Mouse (Mus musculus) limb, embryonic 14.5 days (tissue): ENCODE results near the gene Ubl7. TPM values are rescaled to one million over a fixed set of nuclear protein-coding genes. Genes with fewer than 3 reads are reported as not detected.

ENCODE experiments used
- ATAC-seq: fragments of 200-750 bp; cut with Nextera tagmentation; 2 replicates; pipeline ENCODE4 v1.8.0; 2017; ENCODE audit warnings: low read depth, moderate number of reproducible peaks, moderate TSS enrichment; ENCODE audit not compliant: low FRiP score
- DNase-seq: peaks from one replicate; pipeline ENCODE4 v3.0.0-alpha.2; 2015; ENCODE audit warnings: low spot score
- H3K27ac ChIP-seq: fragments of 300-500 bp; sonication (generic); replicated peaks from 2 replicates; pipeline ENCODE4 v1.5.1; 2014; ENCODE audit warnings: low read depth, mild to moderate bottlenecking, low read length, moderate library complexity, mixed read lengths
- H3K27me3 ChIP-seq: fragments of 300-500 bp; sonication (generic); 2 replicates; pipeline ENCODE4 v1.6.1; 2014; ENCODE audit warnings: low read length, mixed read lengths; ENCODE audit not compliant: control insufficient read depth, insufficient read depth
- H3K36me3 ChIP-seq: fragments of 300-500 bp; sonication (generic); 2 replicates; pipeline ENCODE4 v1.6.1; 2014; ENCODE audit warnings: mild to moderate bottlenecking, low read length, moderate library complexity, mixed read lengths; ENCODE audit not compliant: control insufficient read depth, insufficient read depth
- H3K4me1 ChIP-seq: fragments of 300-500 bp; sonication (generic); 2 replicates; pipeline ENCODE4 v1.6.1; 2014; ENCODE audit warnings: antibody characterized with exemption, low read length, mixed read lengths; ENCODE audit not compliant: control insufficient read depth, insufficient read depth
- H3K4me2 ChIP-seq: fragments of 300-500 bp; sonication (generic); replicated peaks from 2 replicates; pipeline ENCODE4 v1.6.1; 2014; ENCODE audit warnings: low read depth, mild to moderate bottlenecking, low read length, moderate library complexity; ENCODE audit not compliant: severe bottlenecking
- H3K4me3 ChIP-seq: fragments of 300-500 bp; sonication (generic); replicated peaks from 2 replicates; pipeline ENCODE4 v1.5.1; 2014; ENCODE audit warnings: low read length
- H3K9ac ChIP-seq: fragments of 300-500 bp; sonication (generic); 2 replicates; pipeline ENCODE4 v1.6.1; 2014; ENCODE audit warnings: mild to moderate bottlenecking, low read depth, low read length, moderate library complexity; ENCODE audit not compliant: severe bottlenecking
- H3K9me3 ChIP-seq: fragments of 300-500 bp; sonication (generic); 2 replicates; pipeline ENCODE4 v1.6.1; 2016; ENCODE audit warnings: low read length; ENCODE audit not compliant: control insufficient read depth
- POLR2A ChIP-seq: fragments of 200-500 bp; IDR thresholded peaks from 2 replicates; pipeline ENCODE4 v1.8.0; 2012; ENCODE audit warnings: inconsistent platforms, mild to moderate bottlenecking, moderate library complexity, borderline replicate concordance; ENCODE audit not compliant: insufficient read depth, insufficient read length; ENCODE audit errors: extremely low read depth
- WGBS: fragments of 180-500 bp; shearing (Covaris S2); extraction: QIAGEN DNeasy Blood & Tissue Kit; methylation state at CpG from one replicate; pipeline ENCODE4 v1.1.7; 2014; 5-methylcytosine and 5-hydroxymethylcytosine counted together
- polyA plus RNA-seq, 2 experiments: library from polyadenylated mRNA; depleted of rRNA in 1 of 2; stranded (reverse) in 1 of 2; unstranded in 1 of 2; fragments of >200 nt; fragmentation: Nextera tagmentation in 1 of 2; extraction: Ambion mirVana in 1 of 2; gene quantifications; 2 replicates each; pipeline versions ENCODE4 v1.2.1 to v1.2.3; 2012 to 2014

Gene Ubl7
- polyA plus RNA-seq, 2 experiments = 76.7 to 99.0 TPM

DNA sequence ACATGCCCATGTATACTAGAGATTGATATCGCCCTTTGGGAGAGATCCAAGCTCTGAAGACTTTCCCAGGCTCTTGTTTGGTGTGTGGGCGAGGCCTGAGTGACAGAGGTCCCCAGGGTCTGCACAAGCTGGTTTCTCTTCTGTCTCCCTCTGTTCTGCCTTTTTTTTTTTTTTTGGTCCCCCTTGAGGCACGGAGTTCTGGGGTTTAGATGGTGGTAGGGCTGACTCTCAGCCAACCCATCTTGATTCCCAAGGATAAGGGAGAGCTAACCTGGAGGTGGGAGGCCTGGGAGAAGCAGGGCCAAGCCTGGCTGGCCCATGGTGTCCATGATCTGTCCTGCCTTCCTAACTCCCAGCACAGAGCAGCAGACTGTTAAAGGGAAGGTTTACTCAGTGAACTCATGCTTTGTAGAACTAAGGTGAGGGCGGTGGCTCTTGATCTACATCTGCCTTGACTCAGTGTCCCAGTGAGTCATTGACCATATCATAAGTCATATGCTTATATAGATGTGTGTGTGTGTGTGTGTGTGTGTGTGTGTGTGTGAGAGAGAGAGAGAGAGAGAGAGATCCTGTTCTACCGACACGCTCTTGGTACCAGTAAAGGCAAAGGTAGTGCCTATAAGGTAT, 62.8 kb downstream of the Ubl7 start:
- Histone ChIP-seq H3K36me3 (no peaks in the 10 kb centered on the region), H3K9ac (no peak overlapping the region), H3K27me3 (no peaks in the 10 kb centered on the region), H3K4me3 (no peak overlapping the region), H3K27ac (no peak overlapping the region), H3K9me3 (no peaks in the 10 kb centered on the region), H3K4me1 (peaks cover 21% of the 10 kb centered on the region), H3K4me2 (no peak overlapping the region)
- no peak for TF ChIP-seq POLR2A
- ATAC-seq = no peak
- WGBS = 83% methylated on average over 6 of the region's 6 CpGs
- DNase-seq = no peak

DNA sequence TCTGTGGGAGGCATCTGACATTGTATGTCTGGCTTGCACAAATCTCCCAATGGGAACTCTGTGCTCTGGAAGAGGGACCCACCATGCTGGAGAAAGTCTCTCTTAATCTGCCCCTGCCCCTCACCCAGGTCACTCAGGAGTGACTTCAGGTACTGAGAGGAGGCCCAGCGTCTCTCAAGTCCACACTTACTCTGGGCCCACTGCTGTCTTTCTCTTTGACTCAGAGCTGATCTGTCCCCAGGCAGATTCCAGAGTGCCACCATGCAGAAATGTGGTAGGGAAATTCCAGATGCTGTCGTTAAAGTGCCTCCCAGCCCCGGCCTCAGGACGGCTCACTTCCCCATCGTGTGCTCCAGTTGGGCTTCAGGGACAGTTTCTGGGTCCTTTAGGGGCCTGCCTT, 63.4 kb downstream of the Ubl7 start:
- WGBS = 23% methylated on average over 5 of the region's 5 CpGs
- ATAC-seq = no peak
- no peaks in the 10 kb centered on the region for H3K9me3 ChIP-seq
- no peak for TF ChIP-seq POLR2A
- no peak overlapping the region for H3K4me2 ChIP-seq
- no peak overlapping the region for H3K27ac ChIP-seq
- H3K27me3 ChIP-seq = no peaks in the 10 kb centered on the region
- DNase-seq = no peak
- H3K4me3 ChIP-seq = no peak overlapping the region
- H3K4me1 ChIP-seq = peaks cover 21% of the 10 kb centered on the region
- no peaks in the 10 kb centered on the region for H3K36me3 ChIP-seq
- no peak overlapping the region for H3K9ac ChIP-seq

GRCm38 (mm10) chr9:57975200-57975821, 64.5 kb downstream of the Ubl7 start:
- no peaks in the 10 kb centered on the region for H3K36me3 ChIP-seq
- no peak for TF ChIP-seq POLR2A
- no peak overlapping the region for H3K9ac ChIP-seq
- H3K27me3 ChIP-seq = no peaks in the 10 kb centered on the region
- no peak overlapping the region for H3K4me3 ChIP-seq
- DNase-seq = no peak
- H3K4me2 ChIP-seq = no peak overlapping the region
- WGBS = 68% methylated on average over 5 of the region's 5 CpGs
- peaks cover 21% of the 10 kb centered on the region for H3K4me1 ChIP-seq
- H3K27ac ChIP-seq = no peak overlapping the region
- no peaks in the 10 kb centered on the region for H3K9me3 ChIP-seq
- ATAC-seq = no peak

DNA sequence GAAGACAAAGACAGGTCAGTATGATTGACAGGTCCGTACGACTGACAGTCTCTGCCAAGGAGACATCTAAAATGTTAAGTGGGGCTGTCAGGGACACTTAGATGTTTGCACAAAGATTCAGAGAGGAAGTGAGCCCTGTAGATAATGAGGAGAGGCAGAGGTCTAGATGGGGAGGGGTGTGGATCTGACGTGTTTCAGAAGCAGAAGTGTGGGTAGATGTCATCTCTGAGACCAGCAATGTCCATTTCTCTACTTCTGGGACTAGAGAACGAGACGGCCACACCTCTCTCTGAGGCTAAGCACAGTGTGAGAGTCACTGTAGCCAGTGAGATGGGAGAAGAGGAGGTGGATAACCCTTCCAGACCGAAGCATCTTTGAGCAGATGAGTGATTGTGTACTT, 67.2 kb downstream of the Ubl7 start:
- Histone ChIP-seq H3K36me3 (no peaks in the 10 kb centered on the region), H3K4me2 (no peak overlapping the region), H3K4me3 (no peak overlapping the region), H3K27me3 (no peaks in the 10 kb centered on the region), H3K27ac (no peak overlapping the region), H3K9ac (no peak overlapping the region), H3K4me1 (peaks cover 7% of the 10 kb centered on the region), H3K9me3 (no peaks in the 10 kb centered on the region)
- DNase-seq = no peak
- ATAC-seq = no peak
- TF ChIP-seq POLR2A = no peak
- WGBS = 78% methylated on average over 6 of the region's 6 CpGs

DNA sequence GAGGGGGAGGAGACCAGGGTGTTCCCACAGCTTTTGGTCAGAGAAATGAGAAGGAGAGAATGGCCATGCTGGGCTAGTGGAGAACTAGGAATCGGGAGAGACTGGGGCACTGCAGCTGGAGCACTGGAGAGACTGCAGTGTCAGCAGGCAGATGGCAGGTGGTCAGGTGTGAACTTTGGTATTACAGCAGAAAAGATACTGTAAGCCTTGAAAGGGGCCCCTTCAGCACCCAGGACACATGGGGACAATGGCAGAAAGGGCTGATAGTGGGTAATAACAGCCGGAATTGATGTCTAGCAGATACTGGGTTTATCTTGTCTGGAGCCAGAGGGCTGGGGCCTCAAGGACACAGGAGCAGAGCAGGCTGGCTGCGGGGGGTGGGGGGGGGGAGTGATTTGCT, 68.1 kb downstream of the Ubl7 start:
- DNase-seq (no peak), ATAC-seq (no peak)
- 55% methylated on average over 3 of the region's 3 CpGs for WGBS
- Histone ChIP-seq H3K4me3 (no peak overlapping the region), H3K36me3 (no peaks in the 10 kb centered on the region), H3K4me2 (no peak overlapping the region), H3K4me1 (no peaks in the 10 kb centered on the region), H3K9ac (no peak overlapping the region), H3K27me3 (no peaks in the 10 kb centered on the region), H3K27ac (no peak overlapping the region), H3K9me3 (no peaks in the 10 kb centered on the region)
- TF ChIP-seq POLR2A = no peak

Other genes starting within 250 kb of the Ubl7 start
- not detected in 2 replicates for gene Cyp1a2, start 227.3 kb upstream of the Ubl7 start, polyA plus RNA-seq (2012; rRNA removed)
- gene Cyp1a2, start 227.3 kb upstream of the Ubl7 start, polyA plus RNA-seq (2014; fragmentation: Nextera tagmentation; extraction: Ambion mirVana) = not detected in 2 replicates
- gene Cyp1a1, start 223.1 kb upstream of the Ubl7 start, polyA plus RNA-seq (2012; rRNA removed) = 0.03 and 0.04 TPM in 2 replicates
- gene Cyp1a1, start 223.1 kb upstream of the Ubl7 start, polyA plus RNA-seq (2014; fragmentation: Nextera tagmentation; extraction: Ambion mirVana) = not detected in 2 replicates
- 21.0 and 24.4 TPM in 2 replicates for gene Edc3, start 202.4 kb upstream of the Ubl7 start, polyA plus RNA-seq (2012; rRNA removed)
- 25.7 and 27.7 TPM in 2 replicates for gene Edc3, start 202.4 kb upstream of the Ubl7 start, polyA plus RNA-seq (2014; fragmentation: Nextera tagmentation; extraction: Ambion mirVana)
- gene Clk3, start 145.1 kb upstream of the Ubl7 start, polyA plus RNA-seq (2012; rRNA removed) = 133 and 146 TPM in 2 replicates
- gene Clk3, start 145.1 kb upstream of the Ubl7 start, polyA plus RNA-seq (2014; fragmentation: Nextera tagmentation; extraction: Ambion mirVana) = 56.1 and 76.3 TPM in 2 replicates
- 6.6 and 8.9 TPM in 2 replicates for gene Arid3b, start 74.2 kb upstream of the Ubl7 start, polyA plus RNA-seq (2012; rRNA removed)
- 2.9 and 6.3 TPM in 2 replicates for gene Arid3b, start 74.2 kb upstream of the Ubl7 start, polyA plus RNA-seq (2014; fragmentation: Nextera tagmentation; extraction: Ambion mirVana)
- 7.4 and 9.4 TPM in 2 replicates for gene Sema7a, start 29.1 kb downstream of the Ubl7 start, polyA plus RNA-seq (2012; rRNA removed)
- gene Sema7a, start 29.1 kb downstream of the Ubl7 start, polyA plus RNA-seq (2014; fragmentation: Nextera tagmentation; extraction: Ambion mirVana) = 0.57 and 1.1 TPM in 2 replicates
- 3.3 and 3.5 TPM in 2 replicates for gene Cyp11a1, start 95.4 kb downstream of the Ubl7 start, polyA plus RNA-seq (2012; rRNA removed)
- gene Cyp11a1, start 95.4 kb downstream of the Ubl7 start, polyA plus RNA-seq (2014; fragmentation: Nextera tagmentation; extraction: Ambion mirVana) = 4.5 and 5.7 TPM in 2 replicates
- 22.0 and 33.8 TPM in 2 replicates for gene Stra6, start 152.8 kb downstream of the Ubl7 start, polyA plus RNA-seq (2012; rRNA removed)
- gene Stra6, start 152.8 kb downstream of the Ubl7 start, polyA plus RNA-seq (2014; fragmentation: Nextera tagmentation; extraction: Ambion mirVana) = 13.1 and 16.6 TPM in 2 replicates
- gene Ccdc33, start 207.8 kb downstream of the Ubl7 start, polyA plus RNA-seq (2012; rRNA removed) = 0.11 and 0.24 TPM in 2 replicates
- 0.44 TPM in 1 of 2 replicates, not detected in the other for gene Ccdc33, start 207.8 kb downstream of the Ubl7 start, polyA plus RNA-seq (2014; fragmentation: Nextera tagmentation; extraction: Ambion mirVana)